Mouse (Mus musculus): ENCODE results near the gene Tmsb15b2.
"Not testable (repeated sequence)": the region's sequence is repeated elsewhere in the genome, so short reads cannot be mapped to it uniquely, and the experiment has no call there.

Gene Tmsb15b2

DNA sequence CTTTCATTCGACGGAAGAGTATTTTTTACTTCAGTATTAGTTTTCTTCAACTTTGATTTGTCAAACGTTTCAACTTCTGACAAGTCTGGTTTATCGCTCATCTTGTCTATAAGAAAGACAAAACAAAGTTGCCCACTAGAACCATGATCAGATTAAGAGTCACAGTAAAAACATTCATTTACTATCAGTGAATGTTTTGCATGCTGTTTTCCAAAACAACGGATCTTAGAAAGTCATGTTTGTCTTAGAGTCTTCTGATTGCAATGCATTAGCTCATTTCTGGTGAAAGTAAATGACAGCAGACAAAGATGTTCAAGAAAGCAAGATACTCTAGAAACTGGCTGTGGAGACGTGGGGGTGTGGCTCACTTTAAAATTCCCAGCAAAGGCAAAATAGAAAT, at the start of gene Tmsb15b2:
Tmsb15b2 (minus strand) TSS at position 101 of the 400 bp plus-strand sequence.
- DNase-seq (ENCODE audit: inconsistent age in 2 of 2, low spot score in 1 of 2) = not testable (repeated sequence)

DNA sequence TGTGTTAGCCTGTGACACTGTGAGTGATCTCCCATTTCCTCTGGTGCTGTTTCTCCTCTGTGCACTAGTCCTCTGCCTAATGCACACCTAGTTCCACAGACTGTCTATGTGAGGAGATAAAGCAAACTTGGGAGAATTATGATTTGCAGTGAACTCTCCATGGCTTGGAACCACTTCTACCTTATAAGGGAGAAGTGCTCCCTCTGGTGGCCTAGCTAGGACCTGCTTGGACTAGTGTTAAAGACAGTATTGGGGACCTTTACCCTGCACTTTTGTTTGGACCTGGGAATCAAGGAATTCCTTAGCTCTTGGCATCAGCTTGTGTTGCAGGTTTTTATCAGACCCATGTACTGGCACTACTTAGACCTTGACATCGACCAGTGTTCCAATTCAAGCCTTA, 44.0 kb upstream of the Tmsb15b2 start:
- peak; percentile 30 to 82 for DNase-seq (ENCODE audit: inconsistent age in 2 of 2, low spot score in 1 of 2)

DNA sequence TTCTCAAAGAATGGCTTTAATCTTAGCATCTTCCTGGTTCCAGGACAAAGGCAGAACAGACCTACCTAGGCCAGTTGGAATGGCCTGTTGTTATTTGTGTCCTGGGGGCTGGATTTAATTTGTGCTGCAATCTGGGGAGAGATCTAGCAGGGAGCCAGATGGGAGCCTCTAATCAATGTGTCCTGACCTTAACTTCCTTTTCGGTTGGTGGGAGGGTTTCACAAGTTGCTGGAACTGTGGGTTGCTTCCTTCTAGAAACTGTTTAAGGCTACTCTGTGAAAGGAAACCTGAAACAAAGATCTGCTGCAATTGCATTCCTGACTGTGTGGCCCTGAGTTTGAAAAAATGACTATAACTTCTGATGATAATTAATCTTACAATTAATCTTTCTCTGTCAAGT, 42.4 kb upstream of the Tmsb15b2 start:
- no peak for DNase-seq (ENCODE audit: inconsistent age in 2 of 2, low spot score in 1 of 2)

DNA sequence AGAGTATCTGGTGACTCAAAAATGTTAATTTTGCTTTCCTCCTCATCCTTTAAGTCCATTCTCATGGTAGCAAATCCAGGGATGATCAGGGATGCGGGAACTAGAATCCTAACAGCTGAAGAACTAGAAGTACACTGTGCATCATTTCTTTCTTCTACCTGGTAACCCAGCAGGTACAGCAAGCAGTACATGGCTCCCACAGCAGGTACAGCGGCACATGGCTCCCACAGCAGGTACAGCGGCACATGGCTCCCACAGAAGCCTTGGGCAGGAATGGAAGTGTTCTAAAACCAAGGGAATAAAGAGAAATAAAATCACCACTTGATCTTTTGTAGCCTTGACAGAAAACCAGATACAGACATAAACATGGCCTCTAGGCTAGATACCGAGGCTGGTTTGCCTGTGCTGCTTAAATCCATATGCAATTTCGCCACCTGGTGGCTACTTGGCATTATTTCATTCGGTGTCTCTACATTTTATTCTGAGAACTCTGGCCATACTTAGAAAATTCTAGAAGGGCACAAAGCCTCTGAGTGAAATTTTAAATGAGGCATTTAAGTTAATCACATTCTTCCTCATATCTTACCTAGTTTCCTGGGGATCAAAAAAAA, 39.9 kb upstream of the Tmsb15b2 start:
- peak; percentile 29 to 68 for DNase-seq (ENCODE audit: inconsistent age in 2 of 2, low spot score in 1 of 2)

DNA sequence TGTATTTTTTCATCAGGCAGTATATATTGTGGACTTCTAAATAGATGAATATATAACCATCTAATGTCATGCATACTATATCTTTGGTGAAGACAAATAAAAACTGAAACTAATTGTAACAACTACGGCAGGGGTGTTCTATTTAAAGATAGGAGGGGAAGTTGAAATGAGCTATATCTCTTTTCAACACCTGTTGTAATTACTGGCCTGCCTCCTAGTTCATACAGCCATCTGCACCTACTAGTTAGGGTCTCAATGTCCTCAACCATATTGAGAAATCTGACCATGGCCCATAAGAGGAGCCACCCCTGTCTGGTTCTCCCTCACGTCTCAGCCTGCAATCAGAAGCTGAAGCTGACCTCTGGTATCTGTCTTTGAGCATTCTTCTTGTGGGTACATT, 21.0 kb upstream of the Tmsb15b2 start:
- no peak for DNase-seq (ENCODE audit: inconsistent age in 2 of 2, low spot score in 1 of 2)

DNA sequence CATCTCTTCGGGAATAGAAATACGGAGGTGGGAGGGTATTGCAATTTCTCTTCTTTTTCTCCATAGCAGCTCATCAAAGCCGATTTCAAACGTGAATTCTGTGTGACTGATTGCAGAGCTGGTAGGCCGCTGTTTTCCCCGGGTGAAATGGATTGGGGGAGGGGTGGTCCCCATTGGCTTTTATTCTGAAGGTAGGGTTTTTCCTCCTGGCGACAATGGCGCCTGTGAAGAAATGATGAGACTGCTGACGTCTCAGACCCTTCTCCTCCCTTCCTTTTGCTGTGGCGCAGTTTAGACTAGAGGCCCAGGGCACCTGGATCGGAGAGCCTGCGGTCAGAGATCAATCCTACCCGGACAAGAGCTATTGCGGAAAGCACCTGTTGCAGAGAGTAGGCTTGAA, 18.3 kb upstream of the Tmsb15b2 start:
- DNase-seq (ENCODE audit: inconsistent age in 2 of 2, low spot score in 1 of 2) = no peak

DNA sequence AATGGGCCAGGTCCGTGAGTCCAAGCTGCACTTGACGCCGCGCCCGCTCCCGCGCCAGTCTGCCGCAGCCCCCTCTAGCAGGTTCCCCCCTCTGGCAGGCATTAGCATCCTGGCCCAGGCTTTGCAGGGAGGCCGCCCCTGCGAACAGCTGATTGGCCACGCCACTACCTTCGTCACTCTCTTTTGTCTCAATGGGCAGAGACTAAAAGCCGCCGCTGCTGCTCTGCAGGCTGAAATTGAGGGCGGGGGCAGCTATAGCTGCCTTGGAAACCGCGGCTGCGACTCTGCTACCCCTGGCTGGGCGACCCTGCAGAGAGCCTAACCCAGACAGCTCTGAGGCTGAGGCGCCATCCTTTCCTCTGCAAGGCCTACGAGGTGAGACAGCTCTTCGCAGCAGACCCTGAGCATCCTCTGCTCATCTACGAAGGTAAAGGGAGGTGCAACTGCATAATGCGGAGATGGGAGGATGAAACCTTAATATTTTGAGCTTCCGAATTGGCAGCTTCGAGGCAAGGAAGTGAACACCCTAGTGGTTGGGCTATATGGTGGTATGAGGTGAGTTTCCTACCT, 17.8 kb upstream of the Tmsb15b2 start, which contains the start of gene Zcchc18:
Zcchc18 (plus strand) TSS at position 178 of the 570 bp plus-strand sequence.
- peak; percentile 48 to 69 for DNase-seq (ENCODE audit: inconsistent age in 2 of 2, low spot score in 1 of 2)

DNA sequence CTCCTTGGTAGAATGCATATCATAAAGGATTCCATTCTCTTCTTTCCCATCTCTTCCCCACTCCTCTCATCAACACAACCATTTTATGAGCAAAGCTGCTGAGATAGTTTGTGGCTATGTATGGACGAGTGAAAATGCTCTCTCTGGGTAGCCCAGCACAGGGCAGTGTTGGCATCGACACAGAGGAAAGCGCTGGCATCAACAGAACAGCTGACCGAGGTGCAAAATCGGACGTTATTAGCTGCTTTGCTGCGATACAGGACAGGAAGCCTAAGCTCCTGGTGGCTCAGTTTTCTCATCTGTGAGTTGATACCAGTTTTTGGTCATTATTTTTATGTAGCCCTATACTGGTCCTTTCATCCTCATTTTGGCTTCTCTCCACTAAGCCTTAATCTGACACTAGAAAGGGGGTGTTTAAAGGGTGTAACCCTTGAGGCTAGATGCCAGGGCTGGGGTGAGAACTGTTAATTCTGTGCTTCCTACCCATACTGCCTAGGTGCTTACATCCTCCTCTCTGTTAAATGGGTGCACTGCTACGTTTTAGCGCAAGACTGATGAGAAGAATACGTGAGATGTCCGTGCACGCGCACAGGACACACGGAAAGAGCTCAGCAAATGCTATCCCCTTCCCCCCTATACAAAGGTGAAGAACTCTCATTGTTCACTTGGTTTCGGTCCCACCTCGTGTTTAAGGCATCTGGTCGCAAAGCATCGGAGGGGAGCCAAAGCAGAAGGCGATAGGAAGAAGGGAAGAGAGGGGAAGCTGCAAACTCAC, 17.1 kb upstream of the Tmsb15b2 start:
- peak in 1 of 2 experiments; percentile 20 for DNase-seq (ENCODE audit: inconsistent age in 2 of 2, low spot score in 1 of 2)

DNA sequence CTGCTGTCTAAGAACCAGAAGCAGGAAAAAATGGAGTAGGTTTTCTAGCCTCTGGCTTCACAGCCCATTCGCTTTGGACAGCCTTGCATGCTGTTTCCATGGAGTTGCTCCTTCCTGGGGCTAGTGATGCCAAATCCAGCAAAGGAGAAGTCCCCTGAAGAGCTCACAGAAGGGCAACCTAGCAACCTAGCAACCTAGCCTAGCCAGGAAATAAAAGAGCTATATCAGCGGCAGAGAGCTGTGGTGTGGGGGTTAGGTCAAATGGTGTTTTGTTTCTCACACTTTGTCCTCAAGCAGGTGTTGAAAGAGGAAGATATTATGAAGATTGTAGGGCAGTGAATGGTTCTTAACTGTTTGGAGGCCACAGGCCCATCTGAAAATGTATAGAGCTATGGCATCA, 16.0 kb upstream of the Tmsb15b2 start:
- no peak for DNase-seq (ENCODE audit: inconsistent age in 2 of 2, low spot score in 1 of 2)

DNA sequence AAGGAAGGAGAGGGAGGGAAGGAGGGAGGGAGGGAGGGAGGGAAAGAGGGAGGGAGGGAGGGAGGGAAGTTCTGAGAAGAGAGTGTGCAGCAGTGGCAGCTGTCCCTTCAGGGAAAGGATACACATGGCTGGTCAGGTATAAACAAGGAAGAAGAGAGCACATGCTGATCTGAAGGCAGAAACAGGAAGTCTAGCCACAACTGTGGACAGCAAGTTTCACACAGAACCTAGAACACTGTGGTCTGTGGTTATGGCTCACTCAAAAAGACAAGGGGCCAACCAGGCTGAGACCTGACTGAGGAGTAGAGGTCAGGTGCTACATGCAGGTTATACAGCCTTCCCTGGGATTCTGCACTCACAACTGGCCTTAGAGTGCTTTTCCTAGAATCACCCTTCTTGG, 10.7 kb upstream of the Tmsb15b2 start:
- DNase-seq (ENCODE audit: inconsistent age in 2 of 2, low spot score in 1 of 2) = no peak

DNA sequence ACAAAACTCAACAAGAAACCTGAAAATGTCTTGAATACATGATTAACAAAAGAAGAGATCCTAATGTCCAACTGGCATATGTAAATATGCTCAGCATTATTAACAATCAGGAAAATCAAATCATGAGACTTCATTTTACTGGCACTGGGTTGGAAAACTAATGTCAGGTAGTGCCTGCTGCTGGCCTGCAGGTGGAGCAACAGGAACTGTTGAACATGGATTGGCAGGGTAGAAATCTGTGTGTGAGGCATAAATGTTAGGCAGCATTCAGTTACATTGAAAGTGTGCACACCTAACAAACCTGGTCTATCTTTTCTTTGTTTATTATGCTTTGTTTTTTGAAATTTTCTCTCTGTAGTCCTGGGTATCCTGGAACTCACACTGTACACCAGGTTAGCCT, 3.3 kb upstream of the Tmsb15b2 start:
- peak in 1 of 2 experiments; percentile 33 for DNase-seq (ENCODE audit: inconsistent age in 2 of 2, low spot score in 1 of 2)

DNA sequence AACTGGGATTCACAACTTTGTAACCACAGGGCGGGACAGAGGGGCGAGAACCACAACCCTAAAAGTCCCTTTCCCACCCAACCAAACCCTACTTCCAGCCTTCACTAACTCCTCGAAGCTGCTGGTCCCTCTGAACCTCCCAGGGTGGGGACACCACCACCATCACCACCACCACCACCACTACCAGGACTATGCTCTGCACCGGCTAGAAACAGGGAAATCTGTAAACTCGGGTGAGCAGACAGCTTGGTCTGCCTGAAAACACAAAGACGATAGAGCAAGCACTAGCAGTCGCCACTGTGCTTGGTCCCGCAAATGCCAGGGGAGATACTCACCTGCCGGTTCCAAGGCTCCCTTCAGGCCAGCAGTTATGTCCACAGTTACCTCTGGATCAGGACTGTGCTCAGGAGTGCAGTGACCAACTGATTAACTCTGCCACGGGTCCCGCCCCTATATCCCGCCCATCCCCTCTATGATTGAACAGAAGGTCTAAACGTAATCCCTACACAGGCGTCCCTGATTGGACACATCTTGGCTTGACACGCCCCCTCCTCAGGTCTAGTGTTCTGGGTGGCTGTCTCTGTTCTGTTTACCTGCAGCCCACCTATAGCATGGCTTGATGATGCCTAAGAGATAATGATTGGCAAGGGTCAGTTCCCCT, 1.3 kb upstream of the Tmsb15b2 start, which contains the start of the genes Tmsb15l and Tmsb15b1:
Tmsb15l (minus strand) TSS at position 446 of the 661 bp plus-strand sequence.
Tmsb15b1 (minus strand) TSS at position 451 of the 661 bp plus-strand sequence.
- DNase-seq (ENCODE audit: inconsistent age in 2 of 2, low spot score in 1 of 2) = peak; percentile 61 to 65

DNA sequence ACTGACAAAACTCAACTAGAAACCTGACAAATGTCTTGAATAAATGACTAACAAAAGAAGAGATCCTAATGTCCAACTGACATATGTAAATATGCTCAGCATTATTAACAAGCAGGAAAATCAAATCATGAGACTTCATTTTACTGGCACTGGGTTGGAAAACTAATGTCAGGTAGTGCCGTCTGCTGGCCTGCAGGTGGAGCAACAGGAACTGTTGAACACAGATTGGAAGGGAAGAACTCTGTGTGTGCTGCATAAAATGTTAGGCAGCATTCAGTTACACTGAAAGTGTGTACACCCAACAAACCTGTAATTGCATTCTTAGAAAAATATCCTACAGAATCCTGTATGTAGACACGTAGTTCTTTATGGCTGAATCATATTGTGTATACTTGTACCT, 15.6 kb downstream of the Tmsb15b2 start:
- DNase-seq (ENCODE audit: inconsistent age in 2 of 2, low spot score in 1 of 2) = peak in 1 of 2 experiments; percentile 41

DNA sequence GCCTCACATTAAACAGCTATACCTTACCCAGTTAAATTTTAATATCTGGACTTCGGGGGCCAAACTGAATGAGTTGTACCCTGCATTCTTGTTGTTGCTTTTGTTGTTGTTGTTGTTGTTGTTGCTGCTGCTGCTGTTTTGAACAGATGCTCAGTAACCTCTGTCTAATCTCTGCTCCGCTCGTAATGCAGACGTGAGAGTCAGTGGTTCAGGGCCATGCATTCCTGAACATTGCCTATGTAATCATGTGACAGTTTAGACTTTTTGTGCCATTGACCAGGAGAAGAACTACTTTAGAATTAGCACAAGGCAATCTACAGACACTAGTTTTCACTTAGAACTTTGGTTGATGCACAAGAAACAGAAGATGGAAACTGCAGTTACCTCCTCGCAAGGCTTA, 17.0 kb downstream of the Tmsb15b2 start:
- DNase-seq (ENCODE audit: inconsistent age in 2 of 2, low spot score in 1 of 2) = not testable (repeated sequence)

DNA sequence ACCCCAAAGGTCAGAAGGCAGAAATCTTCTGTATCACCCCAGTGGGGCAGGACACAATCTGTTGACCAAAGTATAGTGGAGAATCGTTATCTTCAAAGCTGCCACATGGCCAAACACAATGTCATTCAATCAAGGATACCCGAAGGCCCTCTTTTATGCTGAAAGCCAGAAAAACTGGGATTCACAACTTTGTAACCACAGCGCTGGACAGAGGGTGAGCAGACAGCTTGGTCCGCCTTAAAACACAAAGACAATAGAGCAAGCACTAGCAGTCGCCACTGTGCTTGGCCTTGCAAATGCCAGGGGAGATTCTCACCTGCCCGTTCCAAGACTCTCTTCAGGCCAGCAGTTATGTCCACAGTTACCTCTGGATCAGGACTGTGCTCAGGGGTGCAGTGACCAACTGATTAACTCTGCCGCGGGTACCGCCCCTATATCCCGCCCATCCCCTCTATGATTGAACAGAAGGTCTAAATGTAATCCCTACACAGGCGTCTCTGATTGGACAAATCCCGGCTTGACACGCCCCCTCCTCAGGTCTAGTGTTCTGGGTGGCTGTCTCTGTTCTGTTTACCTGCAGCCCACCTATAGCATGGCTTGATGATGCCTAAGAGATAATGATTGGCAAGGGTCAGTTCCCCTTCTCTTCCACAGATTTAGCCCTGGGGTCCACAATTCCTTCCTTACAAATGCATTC, 17.6 kb downstream of the Tmsb15b2 start:
- DNase-seq (ENCODE audit: inconsistent age in 2 of 2, low spot score in 1 of 2) = peak; percentile 36 to 84

DNA sequence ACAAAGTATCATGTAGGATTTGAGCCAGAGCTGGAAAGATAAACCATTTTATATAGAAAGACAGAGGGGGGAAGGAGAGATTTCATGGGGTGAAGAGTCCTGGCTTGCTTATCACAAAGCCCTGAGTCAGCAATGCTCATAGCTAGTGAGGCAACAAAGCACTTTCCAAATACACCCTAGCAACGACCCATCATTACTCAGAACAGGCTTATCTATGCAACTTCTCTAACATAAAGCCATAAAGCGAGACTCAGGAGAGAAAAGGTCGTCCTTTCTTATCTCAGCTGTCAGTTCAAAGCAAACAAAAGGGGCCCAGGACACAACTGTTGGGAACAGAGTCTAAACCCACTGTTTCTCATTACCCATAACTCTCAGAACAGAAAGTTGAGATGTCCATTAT, 37.3 kb downstream of the Tmsb15b2 start:
- DNase-seq (ENCODE audit: inconsistent age in 2 of 2, low spot score in 1 of 2) = no peak

DNA sequence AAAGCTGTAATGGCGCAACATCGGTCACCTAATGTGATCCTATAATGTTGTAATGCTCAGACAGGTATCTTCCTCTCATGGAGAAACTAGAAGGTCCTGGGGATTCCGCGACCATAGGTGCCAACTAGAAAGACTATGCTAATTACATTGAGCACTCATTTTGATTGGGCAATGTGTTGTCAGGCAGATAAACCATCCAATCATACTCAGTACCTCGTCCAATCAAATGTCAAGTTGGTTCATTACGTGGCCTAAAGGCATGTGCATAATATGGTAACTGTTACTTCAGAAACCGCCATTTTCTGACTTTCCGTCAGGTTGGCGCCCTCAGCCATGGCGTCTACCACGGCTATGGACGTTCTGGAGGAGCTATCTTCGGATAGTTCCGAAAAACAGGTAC, 48.3 kb downstream of the Tmsb15b2 start, which contains the start of gene H2bfm:
H2bfm (plus strand) TSS at position 295 of the 400 bp plus-strand sequence.
- no peak for DNase-seq (ENCODE audit: inconsistent age in 2 of 2, low spot score in 1 of 2)

DNA sequence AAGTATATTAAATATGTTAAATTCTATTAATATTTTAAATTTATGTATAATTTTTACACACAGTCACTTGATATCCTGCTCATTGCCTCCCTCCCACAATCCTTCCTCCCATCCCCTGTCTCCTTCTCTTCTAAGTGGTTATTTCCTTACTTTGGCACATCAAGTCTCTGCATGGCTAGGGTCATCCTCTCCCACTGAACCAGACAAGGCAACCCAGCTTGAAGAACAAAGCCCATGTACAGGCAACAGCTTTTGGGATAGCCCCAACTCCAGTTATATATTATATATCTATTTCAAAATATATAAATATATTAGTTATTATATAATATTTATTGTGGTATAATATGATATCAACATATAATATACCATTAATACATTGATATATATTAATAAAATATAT, 49.4 kb downstream of the Tmsb15b2 start:
- DNase-seq (ENCODE audit: inconsistent age in 2 of 2, low spot score in 1 of 2) = no peak
